In genomic region chr11:77980281-77981204, GRCm38 (mm10) we compare ENCODE assay signal across 8 mouse cellular contexts. TPM values are rescaled to one million over a fixed set of nuclear protein-coding genes. Genes with fewer than 3 reads are reported as not detected.
DNase-seq lines count a peak whose midpoint lies in the region; ATAC-seq and TF ChIP-seq lines count a peak whose summit lies in the region.

No protein-coding gene starts in this region.

- no peaks in the 10 kb centered on the region for H3K9me3 ChIP-seq in megakaryocyte, embryonic 14.5 days
- H3K9me3 ChIP-seq in neural tube, embryonic 12.5 days, result no peaks in the 10 kb centered on the region

- peaks cover 31% of the 10 kb centered on the region for H3K27me3 ChIP-seq in megakaryocyte, embryonic 14.5 days (replicated peaks)
- H3K27me3 ChIP-seq in liver, adult 2 months (ENCODE audit: control insufficient read depth, insufficient read depth, low read length), result no peaks in the 10 kb centered on the region
- peaks cover 27% of the 10 kb centered on the region for H3K27me3 ChIP-seq in neural tube, embryonic 12.5 days (replicated peaks)

- peak; percentile 27 for TF ChIP-seq CTCF in liver, adult 2 months (IDR thresholded peaks at IDR 0.05; ENCODE audit: low read depth, low read length)

- peaks cover 4% of the 10 kb centered on the region for H3K36me3 ChIP-seq in megakaryocyte, embryonic 14.5 days (replicated peaks; ENCODE audit: low read length)
- H3K36me3 ChIP-seq in liver, adult 2 months (ENCODE audit: control insufficient read depth, insufficient read depth, low read length), result no peaks in the 10 kb centered on the region
- H3K36me3 ChIP-seq in neural tube, embryonic 12.5 days, result no peaks in the 10 kb centered on the region; the same call in 1 of the 2 replicates

- H3K4me2 ChIP-seq in neural tube, embryonic 12.5 days (replicated peaks), result peak overlapping the region; percentile 88

- ATAC-seq in megakaryocyte, adult 5-6 weeks (ENCODE audit: poor library complexity, severe bottlenecking), result no peak
- ATAC-seq in neural tube, embryonic 12.5 days (ENCODE audit: low FRiP score, low read depth), result no peak
- ATAC-seq in activated CD4-positive, CD25-positive, alpha-beta regulatory T cell, adult 4 months, result no peak

- H3K4me3 ChIP-seq in megakaryocyte, embryonic 14.5 days (replicated peaks), result peak overlapping the region; percentile 98
- H3K4me3 ChIP-seq in liver, adult 2 months (ENCODE audit: insufficient read depth, low read depth, low read length), result no peak overlapping the region
- no peak overlapping the region for H3K4me3 ChIP-seq in neural tube, embryonic 12.5 days

- H3K9ac ChIP-seq in liver, adult 2 months (ENCODE audit: low read depth, low read length), result no peak overlapping the region
- no peak overlapping the region for H3K9ac ChIP-seq in neural tube, embryonic 12.5 days

- WGBS in liver, adult 2 months, result 42% methylated on average over 11 of the region's 11 CpGs
- WGBS in neural tube, embryonic 12.5 days, result 35% methylated on average over 11 of the region's 11 CpGs

- H3K4me1 ChIP-seq in megakaryocyte, embryonic 14.5 days, result peaks cover 25% of the 10 kb centered on the region
- H3K4me1 ChIP-seq in liver, adult 2 months (ENCODE audit: control insufficient read depth, insufficient read depth, low read length), result no peaks in the 10 kb centered on the region; the same call in 1 of the 2 replicates
- peaks cover 13% of the 10 kb centered on the region for H3K4me1 ChIP-seq in neural tube, embryonic 12.5 days

- H3K27ac ChIP-seq in liver, adult 2 months (replicated peaks; ENCODE audit: insufficient read depth, low read depth, low read length), result no peak overlapping the region
- H3K27ac ChIP-seq in neural tube, embryonic 12.5 days, result no peak overlapping the region

- no peak for TF ChIP-seq POLR2A in liver, adult 2 months (IDR thresholded peaks at IDR 0.05; ENCODE audit: extremely low read depth, insufficient read depth, low read length)

- peaks cover 4% of the 10 kb centered on the region; the same call in 1 of the 2 replicates for H3K79me2 ChIP-seq in liver, adult 2 months (ENCODE audit: control insufficient read depth, insufficient read depth, low read length)

- peak; percentile 89 for DNase-seq in WW6 (ENCODE audit: low read depth, low spot score)
- DNase-seq in embryo, embryonic 11.5 days (ENCODE audit: low read depth, low spot score), result peak; percentile 67
- DNase-seq in hindlimb bud, embryonic 11.5 days (ENCODE audit: extremely low spot score, low read depth, low spot score), result peak; percentile 79
- DNase-seq in liver, adult 2 months (ENCODE audit: extremely low read depth, low read depth, low spot score), result peak; percentile 38

RNA-seq across cellular contexts. Expression of gene Phf12, which starts 2.0 kb away (rescaled TPM):
- 75.4 and 178 TPM in 2 replicates for polyA plus RNA-seq in megakaryocyte, embryonic 14.5 days (2012; ENCODE audit: insufficient read depth, low replicate concordance)
- 51.2 and 64.5 TPM in 2 replicates for total RNA-seq in megakaryocyte, adult 5-6 weeks (2015)
- total RNA-seq in megakaryocyte, adult 5-6 weeks (2017), result 21.0 and 26.3 TPM in 2 replicates
- total RNA-seq in liver, adult 2 months (2014; rRNA removed), result 3.6 and 7.5 TPM in 2 replicates
- polyA plus RNA-seq in liver, adult 2 months (2012; rRNA removed), result 18.6 and 24.9 TPM in 2 replicates
- polyA plus RNA-seq in neural tube, embryonic 12.5 days (2016; fragmentation: Nextera tagmentation; extraction: Ambion mirVana), result 29.5 and 29.7 TPM in 2 replicates
- 10 to 100 TPM; 24.8 to 27.2 TPM for polyA plus RNA-seq in activated CD4-positive, CD25-positive, alpha-beta regulatory T cell, adult 4 months (2017; shearing (Covaris generic))

RNA-seq across cellular contexts. Expression of gene Sez6, which starts 49.9 kb away (rescaled TPM):
- not detected in 2 replicates for polyA plus RNA-seq in megakaryocyte, embryonic 14.5 days (2012; ENCODE audit: insufficient read depth, low replicate concordance)
- total RNA-seq in megakaryocyte, adult 5-6 weeks (2015), result not detected in 2 replicates
- total RNA-seq in megakaryocyte, adult 5-6 weeks (2017), result not detected in 2 replicates
- total RNA-seq in liver, adult 2 months (2014; rRNA removed), result not detected in 2 replicates
- not detected in 2 replicates for polyA plus RNA-seq in liver, adult 2 months (2012; rRNA removed)
- polyA plus RNA-seq in neural tube, embryonic 12.5 days (2016; fragmentation: Nextera tagmentation; extraction: Ambion mirVana), result 48.5 and 51.4 TPM in 2 replicates
- under 1 TPM in 1 of 2 experiments, not detected in 1; 0.20 TPM for polyA plus RNA-seq in activated CD4-positive, CD25-positive, alpha-beta regulatory T cell, adult 4 months (2017; shearing (Covaris generic))

RNA-seq across cellular contexts. Expression of gene Dhrs13, which starts 51.5 kb away (rescaled TPM):
- 5.9 and 7.0 TPM in 2 replicates for polyA plus RNA-seq in megakaryocyte, embryonic 14.5 days (2012; ENCODE audit: insufficient read depth, low replicate concordance)
- total RNA-seq in megakaryocyte, adult 5-6 weeks (2015), result 4.8 and 5.6 TPM in 2 replicates
- 3.5 and 5.3 TPM in 2 replicates for total RNA-seq in megakaryocyte, adult 5-6 weeks (2017)
- total RNA-seq in liver, adult 2 months (2014; rRNA removed), result 4.3 and 6.0 TPM in 2 replicates
- polyA plus RNA-seq in liver, adult 2 months (2012; rRNA removed), result 5.4 and 6.0 TPM in 2 replicates
- polyA plus RNA-seq in neural tube, embryonic 12.5 days (2016; fragmentation: Nextera tagmentation; extraction: Ambion mirVana), result 24.5 and 29.0 TPM in 2 replicates
- polyA plus RNA-seq in activated CD4-positive, CD25-positive, alpha-beta regulatory T cell, adult 4 months (2017; shearing (Covaris generic)), result 1 to 10 TPM; 1.3 to 2.4 TPM

RNA-seq across cellular contexts. Expression of gene Flot2, which starts 57.2 kb away (rescaled TPM):
- polyA plus RNA-seq in megakaryocyte, embryonic 14.5 days (2012; ENCODE audit: insufficient read depth, low replicate concordance), result 2.2 and 9.5 TPM in 2 replicates
- total RNA-seq in megakaryocyte, adult 5-6 weeks (2015), result 82.9 and 91.4 TPM in 2 replicates
- total RNA-seq in megakaryocyte, adult 5-6 weeks (2017), result 140 and 141 TPM in 2 replicates
- total RNA-seq in liver, adult 2 months (2014; rRNA removed), result 19.1 and 23.0 TPM in 2 replicates
- polyA plus RNA-seq in liver, adult 2 months (2012; rRNA removed), result 66.5 and 70.7 TPM in 2 replicates
- polyA plus RNA-seq in neural tube, embryonic 12.5 days (2016; fragmentation: Nextera tagmentation; extraction: Ambion mirVana), result 74.8 and 81.0 TPM in 2 replicates
- 10 to 100 TPM; 23.2 to 28.6 TPM for polyA plus RNA-seq in activated CD4-positive, CD25-positive, alpha-beta regulatory T cell, adult 4 months (2017; shearing (Covaris generic))

Comparison
In these comparisons a context has a peak if more than half of its experiments do, and no peak if none do; other contexts are left out.
1. DNase-seq: peak in every context shown above with its lines; median percentile 89 in WW6; 79 in hindlimb bud, embryonic 11.5 days; 67 in embryo, embryonic 11.5 days; 38 in liver, adult 2 months.
2. RNA of gene Sez6, which starts 49.9 kb away (polyA plus RNA-seq): 48.5 to 51.4 TPM in neural tube, embryonic 12.5 days; 0.20 TPM in activated CD4-positive, CD25-positive, alpha-beta regulatory T cell, adult 4 months, not detected in megakaryocyte, embryonic 14.5 days and not detected in liver, adult 2 months; every median in the first group is over 10 times any median in the second.